Mouse (Mus musculus): ENCODE measurements around the gene Ergic3. TPM values are rescaled to one million over a fixed set of nuclear protein-coding genes. Genes with fewer than 3 reads are reported as not detected.

The Ergic3 gene
- polyA plus RNA-seq, 1 experiment, result 444 TPM

- H3K36me3 ChIP-seq (ENCODE audit: control insufficient read depth, insufficient read depth, low read length), result peaks cover 24% of the 10 kb centered on the region
- H3K4me3 ChIP-seq (ENCODE audit: low read depth, low read length), result no peak overlapping the region
- H3K27ac ChIP-seq (ENCODE audit: insufficient read depth, low read depth, low read length), result no peak overlapping the region
- H3K27me3 ChIP-seq (ENCODE audit: control insufficient read depth, insufficient read depth, low read length), result no peaks in the 10 kb centered on the region
- TF ChIP-seq CTCF (IDR thresholded peaks at IDR 0.05; ENCODE audit: extremely low read depth, insufficient read length, insufficient replicate concordance, low read depth, low read length) (no peak), POLR2A (IDR thresholded peaks at IDR 0.05; ENCODE audit: low read depth, low read length) (no peak)
- WGBS, result 86% methylated on average over 8 of the region's 8 CpGs
- peaks cover 3% of the 10 kb centered on the region; the same call in 1 of the 2 replicates for H3K4me1 ChIP-seq (ENCODE audit: control insufficient read depth, insufficient read depth, insufficient read length, low read length)
Measured at GRCm38 (mm10) chr2:156021219-156021618, 13.4 kb downstream of the Ergic3 start.

GRCm38 (mm10) chr2:156021765-156022164, 13.9 kb downstream of the Ergic3 start:
- H3K27ac ChIP-seq (ENCODE audit: insufficient read depth, low read depth, low read length), result no peak overlapping the region
- no peak overlapping the region for H3K4me3 ChIP-seq (ENCODE audit: low read depth, low read length)
- peaks cover 3% of the 10 kb centered on the region; the same call in 1 of the 2 replicates for H3K4me1 ChIP-seq (ENCODE audit: control insufficient read depth, insufficient read depth, insufficient read length, low read length)
- TF ChIP-seq CTCF (IDR thresholded peaks at IDR 0.05; ENCODE audit: extremely low read depth, insufficient read length, insufficient replicate concordance, low read depth, low read length) (no peak), POLR2A (IDR thresholded peaks at IDR 0.05; ENCODE audit: low read depth, low read length) (no peak)
- no peaks in the 10 kb centered on the region for H3K27me3 ChIP-seq (ENCODE audit: control insufficient read depth, insufficient read depth, low read length)
- 77% methylated on average over 2 of the region's 2 CpGs for WGBS
- H3K36me3 ChIP-seq (ENCODE audit: control insufficient read depth, insufficient read depth, low read length), result peaks cover 18% of the 10 kb centered on the region

GRCm38 (mm10) chr2:156025482-156025881, 17.6 kb downstream of the Ergic3 start:
- no peak overlapping the region for H3K27ac ChIP-seq (ENCODE audit: insufficient read depth, low read depth, low read length)
- TF ChIP-seq CTCF (IDR thresholded peaks at IDR 0.05; ENCODE audit: extremely low read depth, insufficient read length, insufficient replicate concordance, low read depth, low read length), result no peak
- TF ChIP-seq POLR2A (IDR thresholded peaks at IDR 0.05; ENCODE audit: low read depth, low read length), result no peak
- peaks cover 3% of the 10 kb centered on the region; the same call in 1 of the 2 replicates for H3K4me1 ChIP-seq (ENCODE audit: control insufficient read depth, insufficient read depth, insufficient read length, low read length)
- H3K4me3 ChIP-seq (ENCODE audit: low read depth, low read length), result no peak overlapping the region
- H3K36me3 ChIP-seq (ENCODE audit: control insufficient read depth, insufficient read depth, low read length), result no peaks in the 10 kb centered on the region
- no peaks in the 10 kb centered on the region for H3K27me3 ChIP-seq (ENCODE audit: control insufficient read depth, insufficient read depth, low read length)

- Histone ChIP-seq H3K27ac (ENCODE audit: insufficient read depth, low read depth, low read length) (no peak overlapping the region), H3K4me3 (ENCODE audit: low read depth, low read length) (no peak overlapping the region), H3K36me3 (ENCODE audit: control insufficient read depth, insufficient read depth, low read length) (no peaks in the 10 kb centered on the region), H3K4me1 (ENCODE audit: control insufficient read depth, insufficient read depth, insufficient read length, low read length) (no peaks in the 10 kb centered on the region), H3K27me3 (ENCODE audit: control insufficient read depth, insufficient read depth, low read length) (no peaks in the 10 kb centered on the region)
- no peak for TF ChIP-seq CTCF (IDR thresholded peaks at IDR 0.05; ENCODE audit: extremely low read depth, insufficient read length, insufficient replicate concordance, low read depth, low read length)
- no peak for TF ChIP-seq POLR2A (IDR thresholded peaks at IDR 0.05; ENCODE audit: low read depth, low read length)
- 51% methylated on average over 3 of the region's 3 CpGs for WGBS
Measured at GRCm38 (mm10) chr2:156039390-156039789, 31.5 kb downstream of the Ergic3 start.

GRCm38 (mm10) chr2:156042903-156043302, 35.1 kb downstream of the Ergic3 start:
- H3K27me3 ChIP-seq (ENCODE audit: control insufficient read depth, insufficient read depth, low read length), result no peaks in the 10 kb centered on the region
- 77% methylated on average over 8 of the region's 8 CpGs for WGBS
- H3K36me3 ChIP-seq (ENCODE audit: control insufficient read depth, insufficient read depth, low read length), result no peaks in the 10 kb centered on the region
- no peak for TF ChIP-seq CTCF (IDR thresholded peaks at IDR 0.05; ENCODE audit: extremely low read depth, insufficient read length, insufficient replicate concordance, low read depth, low read length)
- TF ChIP-seq POLR2A (IDR thresholded peaks at IDR 0.05; ENCODE audit: low read depth, low read length), result no peak
- H3K4me1 ChIP-seq (ENCODE audit: control insufficient read depth, insufficient read depth, insufficient read length, low read length), result no peaks in the 10 kb centered on the region; the same call in 1 of the 2 replicates
- H3K4me3 ChIP-seq (ENCODE audit: low read depth, low read length), result no peak overlapping the region
- H3K27ac ChIP-seq (ENCODE audit: insufficient read depth, low read depth, low read length), result no peak overlapping the region

GRCm38 (mm10) chr2:156047929-156048328, 40.1 kb downstream of the Ergic3 start:
- H3K27ac ChIP-seq (ENCODE audit: insufficient read depth, low read depth, low read length), result no peak overlapping the region
- no peak for TF ChIP-seq CTCF (IDR thresholded peaks at IDR 0.05; ENCODE audit: extremely low read depth, insufficient read length, insufficient replicate concordance, low read depth, low read length)
- no peak for TF ChIP-seq POLR2A (IDR thresholded peaks at IDR 0.05; ENCODE audit: low read depth, low read length)
- peaks cover 6% of the 10 kb centered on the region for H3K4me1 ChIP-seq (ENCODE audit: control insufficient read depth, insufficient read depth, insufficient read length, low read length)
- H3K4me3 ChIP-seq (ENCODE audit: low read depth, low read length), result peak overlapping the region; percentile 7
- no peaks in the 10 kb centered on the region for H3K36me3 ChIP-seq (ENCODE audit: control insufficient read depth, insufficient read depth, low read length)
- 11% methylated on average over 19 of the region's 19 CpGs for WGBS
- H3K27me3 ChIP-seq (ENCODE audit: control insufficient read depth, insufficient read depth, low read length), result no peaks in the 10 kb centered on the region

GRCm38 (mm10) chr2:156052816-156053215, 45.0 kb downstream of the Ergic3 start, which contains the start of gene Fer1l4:
Gene Fer1l4 (minus strand): TSS chr2:156052947.
- no peak within 1 kb of the TSS for H3K4me3 ChIP-seq (ENCODE audit: low read depth, low read length)
- H3K4me1 ChIP-seq (ENCODE audit: control insufficient read depth, insufficient read depth, insufficient read length, low read length), result peaks cover 6% of the 10 kb centered on the region
- H3K36me3 ChIP-seq (ENCODE audit: control insufficient read depth, insufficient read depth, low read length), result no peaks in the 10 kb centered on the region
- H3K27me3 ChIP-seq (ENCODE audit: control insufficient read depth, insufficient read depth, low read length), result no peaks in the 10 kb centered on the region
- WGBS, result 49% methylated on average over 9 of the region's 9 CpGs
- no peak within 1 kb of the TSS for H3K27ac ChIP-seq (ENCODE audit: insufficient read depth, low read depth, low read length)
- TF ChIP-seq CTCF (IDR thresholded peaks at IDR 0.05; ENCODE audit: extremely low read depth, insufficient read length, insufficient replicate concordance, low read depth, low read length), result no peak
- TF ChIP-seq POLR2A (IDR thresholded peaks at IDR 0.05; ENCODE audit: low read depth, low read length), result no peak
